Mouse (Mus musculus) heart, adult 2 months (tissue): Measurements from ENCODE around the gene Suds3.

ENCODE experiments used
- CTCF ChIP-seq: fragments of 200-600 bp; IDR thresholded peaks from 2 replicates; pipeline ENCODE4 v1.8.1; 2022; ENCODE audit warnings: antibody characterized with exemption, mild to moderate bottlenecking, moderate library complexity
- EP300 ChIP-seq: fragments of 200-500 bp; IDR thresholded peaks from 2 replicates; pipeline ENCODE4 v1.6.1; 2011; ENCODE audit warnings: low read depth, low read length, control low read depth; ENCODE audit not compliant: insufficient read depth
- POLR2A ChIP-seq: fragments of 200-500 bp; IDR thresholded peaks from 2 replicates; pipeline ENCODE4 v1.6.1; 2011; ENCODE audit warnings: mild to moderate bottlenecking, low read depth, low read length, control low read depth; ENCODE audit not compliant: insufficient read depth

GRCm38 (mm10) chr5:117116660-117117059 is 747 bp upstream of the Suds3 start:
- TF ChIP-seq CTCF (no peak), POLR2A (no peak), EP300 (no peak)
